Mouse (Mus musculus) forebrain, postnatal 0 days (tissue): ENCODE data around the gene Ttll5. TPM values are rescaled to one million over a fixed set of nuclear protein-coding genes. Genes with fewer than 3 reads are reported as not detected.

Source experiments
- ATAC-seq: fragments of 200-750 bp; cut with Nextera tagmentation; 2 replicates; pipeline ENCODE4 v1.8.0; 2017; ENCODE audit warnings: mild to moderate bottlenecking, moderate library complexity
- DNase-seq: peaks from one replicate; pipeline ENCODE4 v3.0.0-alpha.2; 2015
- H3K27ac ChIP-seq: fragments of 300-500 bp; sonication (generic); 2 replicates; pipeline ENCODE4 v1.5.1; 2014; ENCODE audit warnings: low read depth, mild to moderate bottlenecking, antibody characterized with exemption, low read length, moderate library complexity, mixed read lengths
- H3K27me3 ChIP-seq: fragments of 300-500 bp; sonication (generic); 2 replicates; pipeline ENCODE4 v1.6.1; 2014; ENCODE audit warnings: mild to moderate bottlenecking, low read length, mixed read lengths; ENCODE audit not compliant: insufficient read depth
- H3K36me3 ChIP-seq: fragments of 300-500 bp; sonication (generic); 2 replicates; pipeline ENCODE4 v1.6.1; 2014; ENCODE audit warnings: mild to moderate bottlenecking, moderate library complexity; ENCODE audit not compliant: insufficient read depth
- H3K4me1 ChIP-seq: fragments of 300-500 bp; sonication (generic); 2 replicates; pipeline ENCODE4 v1.6.1; 2014; ENCODE audit warnings: antibody characterized with exemption; ENCODE audit not compliant: insufficient read depth
- H3K4me2 ChIP-seq: fragments of 300-500 bp; sonication (generic); 2 replicates; pipeline ENCODE4 v1.6.1; 2014; ENCODE audit warnings: low read depth, mild to moderate bottlenecking, moderate library complexity
- H3K4me3 ChIP-seq: fragments of 300-500 bp; sonication (generic); 2 replicates; pipeline ENCODE4 v1.5.1; 2014; ENCODE audit warnings: low read depth, low read length, mixed read lengths
- H3K9ac ChIP-seq: fragments of 300-500 bp; sonication (generic); 2 replicates; pipeline ENCODE4 v1.6.1; 2014; ENCODE audit warnings: mild to moderate bottlenecking
- H3K9me3 ChIP-seq: fragments of 300-500 bp; sonication (generic); 2 replicates; pipeline ENCODE4 v1.6.1; 2016; ENCODE audit warnings: low read length
- CTCF ChIP-seq: sonication (generic); IDR thresholded peaks from 2 replicates; pipeline ENCODE4 v1.5.1; 2016; ENCODE audit warnings: antibody characterized with exemption, control low read depth, low read depth
- WGBS: fragments of 180-500 bp; shearing (Covaris S2); extraction: QIAGEN DNeasy Blood & Tissue Kit; methylation state at CpG from one replicate; pipeline ENCODE4 v1.1.7; 2014; 5-methylcytosine and 5-hydroxymethylcytosine counted together
- polyA plus RNA-seq: library from polyadenylated mRNA; unstranded; fragments of >200 nt; fragmentation: Nextera tagmentation; extraction: Ambion mirVana; gene quantifications from 2 replicates; pipeline ENCODE4 v1.2.1, GENCODE M21; 2015
- total RNA-seq: library from RNA; depleted of rRNA; stranded (reverse); fragments of >200 nt; gene quantifications from 2 replicates; pipeline ENCODE4 v1.2.3, GENCODE M21; 2014

The Ttll5 gene
- total and polyA plus RNA-seq, 2 experiments from 2014 or later = 11.1 to 17.5 TPM

- DNase-seq = no peak
- no peak overlapping the region for H3K27ac ChIP-seq
- ATAC-seq = no peak
- no peak for TF ChIP-seq CTCF
- no peaks in the 10 kb centered on the region for H3K9me3 ChIP-seq
- 70% methylated on average over 6 of the region's 6 CpGs for WGBS
- no peaks in the 10 kb centered on the region for H3K4me1 ChIP-seq
- H3K4me3 ChIP-seq = no peak overlapping the region
- H3K36me3 ChIP-seq = no peaks in the 10 kb centered on the region; the same call in 1 of the 2 replicates
- no peaks in the 10 kb centered on the region for H3K27me3 ChIP-seq
- no peak overlapping the region for H3K9ac ChIP-seq
- H3K4me2 ChIP-seq = no peak overlapping the region
Measured at GRCm38 (mm10) chr12:85910811-85911210, 86.4 kb downstream of the Ttll5 start.

GRCm38 (mm10) chr12:85912712-85913504 is 88.4 kb downstream of the Ttll5 start:
- Histone ChIP-seq H3K4me1 (no peaks in the 10 kb centered on the region), H3K9me3 (no peaks in the 10 kb centered on the region), H3K9ac (no peak overlapping the region), H3K4me2 (no peak overlapping the region), H3K36me3 (peaks cover 6% of the 10 kb centered on the region; the same call in 1 of the 2 replicates), H3K27ac (no peak overlapping the region), H3K4me3 (no peak overlapping the region), H3K27me3 (no peaks in the 10 kb centered on the region)
- TF ChIP-seq CTCF = no peak
- 97% methylated on average over 13 of the region's 13 CpGs for WGBS
- DNase-seq (no peak), ATAC-seq (no peak)

GRCm38 (mm10) chr12:85926897-85927296 is 102.4 kb downstream of the Ttll5 start:
- Histone ChIP-seq H3K9me3 (no peaks in the 10 kb centered on the region), H3K9ac (no peak overlapping the region), H3K4me3 (no peak overlapping the region), H3K27ac (no peak overlapping the region), H3K4me2 (no peak overlapping the region), H3K4me1 (no peaks in the 10 kb centered on the region; the same call in 1 of the 2 replicates), H3K36me3 (0 out of 2 replicates have a peak, but pooled peaks cover 7% of the 10 kb centered on the region), H3K27me3 (no peaks in the 10 kb centered on the region)
- TF ChIP-seq CTCF = no peak
- DNase-seq (no peak), ATAC-seq (no peak)
- 79% methylated on average over 4 of the region's 4 CpGs for WGBS

GRCm38 (mm10) chr12:85928513-85928912 is 104.1 kb downstream of the Ttll5 start:
- Histone ChIP-seq H3K4me2 (no peak overlapping the region), H3K27me3 (no peaks in the 10 kb centered on the region), H3K4me1 (no peaks in the 10 kb centered on the region; the same call in 1 of the 2 replicates), H3K27ac (no peak overlapping the region), H3K36me3 (0 out of 2 replicates have a peak, but pooled peaks cover 14% of the 10 kb centered on the region), H3K9ac (no peak overlapping the region), H3K4me3 (no peak overlapping the region), H3K9me3 (no peaks in the 10 kb centered on the region)
- DNase-seq (no peak), ATAC-seq (no peak)
- no peak for TF ChIP-seq CTCF
- 92% methylated on average over 10 of the region's 10 CpGs for WGBS

- peaks cover 21% of the 10 kb centered on the region; the same call in 1 of the 2 replicates for H3K36me3 ChIP-seq
- H3K27ac ChIP-seq = no peak overlapping the region
- TF ChIP-seq CTCF = no peak
- no peak for DNase-seq
- whole genome bisulfite sequencing = 39% methylated on average over 4 of the region's 4 CpGs
- H3K9ac ChIP-seq = no peak overlapping the region
- no peak overlapping the region for H3K4me2 ChIP-seq
- no peak overlapping the region for H3K4me3 ChIP-seq
- no peaks in the 10 kb centered on the region for H3K27me3 ChIP-seq
- H3K9me3 ChIP-seq = no peaks in the 10 kb centered on the region
- no peaks in the 10 kb centered on the region; the same call in 1 of the 2 replicates for H3K4me1 ChIP-seq
- no peak for ATAC-seq
Measured at GRCm38 (mm10) chr12:85929711-85930110, 105.3 kb downstream of the Ttll5 start.

- Histone ChIP-seq H3K4me2 (no peak overlapping the region), H3K4me3 (no peak overlapping the region), H3K9me3 (no peaks in the 10 kb centered on the region), H3K27me3 (no peaks in the 10 kb centered on the region), H3K9ac (no peak overlapping the region), H3K36me3 (peaks cover 21% of the 10 kb centered on the region; the same call in 1 of the 2 replicates), H3K4me1 (no peaks in the 10 kb centered on the region; the same call in 1 of the 2 replicates), H3K27ac (no peak overlapping the region)
- ATAC-seq (no peak), DNase-seq (peak; percentile 14)
- TF ChIP-seq CTCF = peak; percentile 39
- 89% methylated on average over 3 of the region's 3 CpGs for WGBS
Measured at GRCm38 (mm10) chr12:85930713-85931112, 106.3 kb downstream of the Ttll5 start.

- no peak overlapping the region for H3K27ac ChIP-seq
- WGBS = 80% methylated on average over 10 of the region's 10 CpGs
- H3K4me1 ChIP-seq = no peaks in the 10 kb centered on the region; the same call in 1 of the 2 replicates
- DNase-seq = no peak
- no peak for TF ChIP-seq CTCF
- no peaks in the 10 kb centered on the region for H3K27me3 ChIP-seq
- no peak overlapping the region for H3K9ac ChIP-seq
- ATAC-seq = no peak
- H3K9me3 ChIP-seq = no peaks in the 10 kb centered on the region
- H3K4me2 ChIP-seq = no peak overlapping the region
- H3K36me3 ChIP-seq = peaks cover 17% of the 10 kb centered on the region; the same call in 1 of the 2 replicates
- no peak overlapping the region for H3K4me3 ChIP-seq
Measured at GRCm38 (mm10) chr12:85933241-85933640, 108.8 kb downstream of the Ttll5 start.
